Mouse (Mus musculus) midbrain, embryonic 15.5 days (tissue): ENCODE results near the gene Hhat. TPM values are rescaled to one million over a fixed set of nuclear protein-coding genes. Genes with fewer than 3 reads are reported as not detected.

Experiments
- ATAC-seq: fragments of 200-750 bp; cut with Nextera tagmentation; replicated peaks from 2 replicates; pipeline ENCODE4 v1.8.0; 2017; ENCODE audit warnings: moderate TSS enrichment
- H3K27ac ChIP-seq: fragments of 300-500 bp; sonication (generic); 2 replicates; pipeline ENCODE4 v1.5.1; 2015; ENCODE audit warnings: mild to moderate bottlenecking, inconsistent platforms
- H3K27me3 ChIP-seq: fragments of 300-500 bp; sonication (generic); replicated peaks from 2 replicates; pipeline ENCODE4 v1.6.1; 2015; ENCODE audit warnings: inconsistent platforms
- H3K36me3 ChIP-seq: fragments of 300-500 bp; sonication (generic); replicated peaks from 2 replicates; pipeline ENCODE4 v1.6.1; 2015; ENCODE audit warnings: inconsistent platforms
- H3K4me1 ChIP-seq: fragments of 300-500 bp; sonication (generic); 2 replicates; pipeline ENCODE4 v1.6.1; 2015; ENCODE audit warnings: inconsistent platforms
- H3K4me2 ChIP-seq: fragments of 300-500 bp; sonication (generic); 2 replicates; pipeline ENCODE4 v1.6.1; 2015; ENCODE audit warnings: inconsistent platforms, mild to moderate bottlenecking, moderate library complexity
- H3K4me3 ChIP-seq: fragments of 300-500 bp; sonication (generic); 2 replicates; pipeline ENCODE4 v1.5.1; 2015; ENCODE audit warnings: mild to moderate bottlenecking, inconsistent platforms
- H3K9ac ChIP-seq: fragments of 300-500 bp; sonication (generic); 2 replicates; pipeline ENCODE4 v1.6.1; 2015; ENCODE audit warnings: mild to moderate bottlenecking, inconsistent platforms
- H3K9me3 ChIP-seq: fragments of 300-500 bp; sonication (generic); 2 replicates; pipeline ENCODE4 v1.6.1; 2016; ENCODE audit warnings: inconsistent platforms
- WGBS: fragments of 180-500 bp; shearing (Covaris S2); methylation state at CpG from one replicate; pipeline ENCODE4 v1.1.7; 2015; ENCODE audit warnings: mixed read lengths; 5-methylcytosine and 5-hydroxymethylcytosine counted together
- polyA plus RNA-seq: library from polyadenylated mRNA; unstranded; fragments of >200 nt; fragmentation: Nextera tagmentation; extraction: Ambion mirVana; gene quantifications from 2 replicates; pipeline ENCODE4 v1.2.1, GENCODE M21; 2015

The Hhat gene
- polyA plus RNA-seq, 1 experiment from 2014 or later: 3.9 TPM

DNA sequence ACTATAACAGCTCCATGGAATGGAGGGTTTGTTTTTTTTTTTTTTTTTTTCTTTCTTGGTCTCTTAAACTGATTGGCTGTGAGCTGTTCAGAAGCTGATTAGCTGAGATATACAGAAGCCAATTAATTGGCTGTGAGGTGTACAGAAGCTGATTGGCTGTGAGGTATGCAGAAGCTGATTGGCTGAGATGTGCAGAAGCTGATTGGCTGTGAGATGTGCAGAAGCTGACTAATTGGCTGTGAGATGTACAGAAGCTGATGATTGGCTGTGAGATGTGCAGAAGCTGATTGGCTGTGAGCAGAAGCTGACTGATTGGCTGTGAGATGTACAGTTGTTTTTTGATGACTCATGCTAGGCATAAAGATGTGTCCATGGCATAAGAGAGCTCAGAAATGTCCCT, 320.6 kb downstream of the Hhat start:
- H3K27me3 ChIP-seq: no peaks in the 10 kb centered on the region
- H3K9me3 ChIP-seq: no peaks in the 10 kb centered on the region
- H3K4me3 ChIP-seq: no peak overlapping the region
- 0 out of 2 replicates have a peak, but pooled peaks cover 2% of the 10 kb centered on the region for H3K4me1 ChIP-seq
- ATAC-seq: no peak
- H3K27ac ChIP-seq: no peak overlapping the region
- H3K36me3 ChIP-seq: no peaks in the 10 kb centered on the region
- H3K9ac ChIP-seq: no peak overlapping the region
- H3K4me2 ChIP-seq: no peak overlapping the region

DNA sequence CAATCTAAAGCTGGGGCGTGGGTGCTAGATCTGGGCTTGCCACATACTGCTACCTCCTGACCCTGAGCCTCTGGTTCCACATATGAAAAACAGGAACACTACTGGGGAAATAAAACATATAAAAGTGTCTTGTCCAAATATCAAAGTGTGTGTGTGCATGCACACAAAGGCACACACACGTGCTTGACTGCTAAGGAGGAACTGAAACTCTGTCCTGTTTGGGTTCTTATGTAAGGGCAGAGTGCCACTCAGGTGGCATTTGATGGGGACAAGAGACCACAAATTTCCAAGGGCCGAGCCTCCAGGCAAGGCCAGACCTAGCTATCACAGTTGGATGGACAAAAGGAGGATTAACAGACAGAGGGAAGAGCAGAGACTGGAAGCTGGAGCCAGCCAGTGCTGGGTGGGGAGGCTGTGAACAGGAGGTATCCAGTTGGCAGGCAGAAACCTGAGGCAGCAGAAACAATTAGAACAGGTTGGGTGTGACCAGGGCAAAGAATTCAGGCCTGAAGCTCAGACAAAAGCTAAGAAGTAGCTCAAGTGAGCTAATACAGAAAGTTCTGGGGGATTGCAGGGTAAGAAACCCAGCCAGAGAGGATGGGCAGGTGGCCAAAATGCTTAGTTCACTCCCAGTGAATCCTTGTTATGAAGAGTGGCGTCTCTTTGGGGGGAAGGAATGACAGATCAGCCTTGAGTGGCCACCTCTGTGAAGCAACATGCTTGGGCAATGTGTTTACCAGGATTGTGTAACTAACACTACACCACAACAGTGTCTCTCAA, 321.3 kb downstream of the Hhat start:
- ATAC-seq: no peak
- H3K4me3 ChIP-seq: no peak overlapping the region
- no peaks in the 10 kb centered on the region for H3K36me3 ChIP-seq
- H3K4me2 ChIP-seq: no peak overlapping the region
- no peak overlapping the region for H3K9ac ChIP-seq
- H3K9me3 ChIP-seq: no peaks in the 10 kb centered on the region
- H3K4me1 ChIP-seq: peaks cover 7% of the 10 kb centered on the region
- 58% methylated on average over 4 of the region's 4 CpGs for WGBS
- no peaks in the 10 kb centered on the region for H3K27me3 ChIP-seq
- H3K27ac ChIP-seq: no peak overlapping the region

DNA sequence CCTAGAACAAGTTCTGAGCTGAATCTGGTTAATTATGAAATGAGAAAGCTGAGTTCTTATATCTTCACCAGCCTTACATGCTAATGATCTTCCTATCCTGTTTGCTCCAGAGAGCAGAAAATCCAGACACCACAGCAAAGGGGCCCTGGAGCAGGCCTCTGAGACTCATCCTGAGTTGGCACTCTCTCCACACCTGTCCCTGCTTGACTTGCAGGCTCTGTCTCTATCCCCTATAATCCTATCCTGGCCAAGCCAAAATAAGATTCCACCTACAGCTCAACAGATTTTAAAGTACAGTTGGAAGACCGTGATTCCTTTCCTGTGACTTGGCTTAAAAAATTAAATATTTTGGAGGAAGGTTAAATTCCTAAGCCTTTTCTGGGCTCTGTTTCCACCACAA, 322.5 kb downstream of the Hhat start:
- Histone ChIP-seq H3K4me1 (peaks cover 20% of the 10 kb centered on the region), H3K27me3 (no peaks in the 10 kb centered on the region), H3K9me3 (no peaks in the 10 kb centered on the region), H3K9ac (no peak overlapping the region), H3K27ac (no peak overlapping the region), H3K4me3 (no peak overlapping the region), H3K4me2 (no peak overlapping the region), H3K36me3 (no peaks in the 10 kb centered on the region)
- WGBS: 95% methylated on average over 1 of the region's 1 CpGs
- no peak for ATAC-seq

DNA sequence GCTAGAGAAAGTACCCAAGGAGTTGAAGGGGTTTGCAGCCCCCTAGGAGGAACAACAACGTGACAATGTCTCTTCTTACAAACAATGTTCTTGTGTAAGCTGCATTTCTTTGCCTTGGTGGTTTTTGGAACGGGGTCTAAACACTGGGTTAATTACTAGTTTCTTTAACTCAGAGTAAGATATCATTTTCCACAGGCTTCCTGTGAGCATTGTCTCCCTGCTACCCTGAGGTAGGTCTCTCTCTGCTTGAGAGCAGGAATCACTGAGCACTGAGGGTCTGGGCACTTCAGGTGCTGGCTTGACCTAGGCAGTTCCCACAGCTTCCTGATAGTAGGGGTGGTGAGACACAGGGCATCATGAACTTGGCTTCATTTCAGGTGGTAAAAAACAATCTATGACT, 323.4 kb downstream of the Hhat start:
- H3K27me3 ChIP-seq: no peaks in the 10 kb centered on the region
- no peak overlapping the region for H3K4me3 ChIP-seq
- H3K4me1 ChIP-seq: peaks cover 24% of the 10 kb centered on the region
- no peak for ATAC-seq
- 62% methylated on average over 2 of the region's 2 CpGs for WGBS
- H3K4me2 ChIP-seq: no peak overlapping the region
- H3K9me3 ChIP-seq: no peaks in the 10 kb centered on the region
- H3K9ac ChIP-seq: no peak overlapping the region
- no peaks in the 10 kb centered on the region for H3K36me3 ChIP-seq
- H3K27ac ChIP-seq: no peak overlapping the region

Other genes starting within 250 kb of the Hhat start
- gene Sertad4, start 84.5 kb upstream of the Hhat start, polyA plus RNA-seq: 30.4 and 30.7 TPM in 2 replicates